Mouse (Mus musculus) lung, adult 2 months (tissue): ENCODE results near the gene Smc3.

Experiments
- CTCF ChIP-seq: fragments of 200-500 bp; IDR thresholded peaks from 2 replicates; pipeline ENCODE4 v1.5.1; 2011; ENCODE audit warnings: mild to moderate bottlenecking, low read length, control low read depth; ENCODE audit not compliant: insufficient read depth
- POLR2A ChIP-seq: fragments of 200-500 bp; IDR thresholded peaks from 2 replicates; pipeline ENCODE4 v1.6.1; 2011; ENCODE audit warnings: low read depth, mild to moderate bottlenecking, control low read depth, low read length, borderline replicate concordance; ENCODE audit errors: extremely low read depth

GRCm38 (mm10) chr19:53577025-53577800, 23.0 kb upstream of the Smc3 start:
- TF ChIP-seq POLR2A, result no peak
- no peak for TF ChIP-seq CTCF
